In the genomic region with DNA sequence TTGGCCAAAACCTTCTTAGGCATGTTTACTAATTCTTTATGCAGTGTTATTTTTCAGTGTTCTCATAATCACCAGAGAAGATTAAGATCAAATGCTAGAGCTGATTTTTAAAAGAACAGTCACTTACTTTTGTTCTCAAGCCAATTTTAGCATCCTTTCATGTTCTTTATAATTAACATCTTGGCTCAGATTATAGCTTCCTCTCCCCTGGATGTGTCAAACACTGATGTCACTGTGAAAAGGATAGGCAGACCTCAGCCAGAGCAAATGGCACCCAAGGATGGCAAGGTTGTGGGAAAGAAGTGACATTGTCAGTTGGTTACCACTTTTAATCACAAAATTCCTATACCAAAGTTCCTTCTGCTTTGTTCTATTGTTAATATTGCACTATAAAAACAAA, we compare ENCODE assay signal across 14 mouse cellular contexts.
"Had no signal": no experiment of that assay in that cellular context is flagged by ENCODE, and none has a peak within 500 bp of the region (broad histone marks: within the 10 kb centered on the region; RNA-seq: fewer than 3 reads in every experiment).

No protein-coding gene starts in this region.

- H3K4me1 ChIP-seq: limb, embryonic 10.5 days; neural tube, embryonic 13.5 days; stomach, embryonic 15.5 days had no signal

- H3K27me3 ChIP-seq: neural tube, embryonic 13.5 days; stomach, embryonic 15.5 days had no signal

- H3K4me2 ChIP-seq: liver, embryonic 11.5 days; lung, embryonic 14.5 days; midbrain, embryonic 11.5 days; neural tube, embryonic 13.5 days; stomach, embryonic 15.5 days had no signal

- H3K9me3 ChIP-seq: limb, embryonic 10.5 days; neural tube, embryonic 13.5 days; stomach, embryonic 15.5 days had no signal

- H3K36me3 ChIP-seq: limb, embryonic 10.5 days; neural tube, embryonic 13.5 days; stomach, embryonic 15.5 days had no signal

- H3K4me3 ChIP-seq: layer of hippocampus, adult 2 months; limb, embryonic 10.5 days; neural tube, embryonic 13.5 days; stomach, embryonic 15.5 days had no signal

- ATAC-seq: midbrain, embryonic 16.5 days had no signal

- H3K27ac ChIP-seq: layer of hippocampus, adult 2 months; limb, embryonic 10.5 days; neural tube, embryonic 13.5 days; stomach, embryonic 15.5 days had no signal

- DNase-seq: kidney, adult 8-10 months; kidney, postnatal 36 days; lung, embryonic 14.5 days; lung, postnatal 10 days; lung, postnatal 4 days; retina, postnatal 1 day; thymus, postnatal 36 days had no signal

- H3K9ac ChIP-seq: lung, embryonic 14.5 days; neural tube, embryonic 13.5 days; stomach, embryonic 15.5 days had no signal
